Mouse (Mus musculus): ENCODE data around the gene Uhrf1.

DNA sequence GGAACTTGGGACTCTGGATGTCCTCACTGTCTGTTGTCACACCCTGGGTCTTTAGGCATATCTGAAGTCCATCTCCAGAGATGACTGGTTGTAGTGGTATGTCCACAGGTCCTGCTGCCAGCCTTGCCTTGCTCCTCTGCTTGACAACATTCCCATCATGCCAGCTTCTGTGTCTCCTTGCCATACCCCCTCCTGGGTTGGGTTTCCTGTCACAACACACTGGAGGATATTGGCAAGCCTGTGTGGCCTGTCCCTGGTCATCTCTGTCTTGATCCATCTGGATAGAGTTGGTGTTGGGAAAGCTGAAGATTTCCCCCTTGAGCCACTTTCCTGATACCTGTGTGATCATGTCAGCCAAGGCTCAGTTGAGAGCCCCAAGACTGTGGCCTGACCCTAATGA is 37.6 kb downstream of the Uhrf1 start:
- TF ChIP-seq TAL1 (conservative IDR thresholded peaks at IDR 0.05; ENCODE audit: low read depth, low read length) (no peak), CTCF (IDR thresholded peaks at IDR 0.05; ENCODE audit: low read depth, low read length) (no peak), GATA2 (IDR thresholded peaks at IDR 0.05; ENCODE audit: borderline replicate concordance, low read depth, low read length) (no peak), POLR2AphosphoS5 (IDR thresholded peaks at IDR 0.05; ENCODE audit: insufficient replicate concordance, low read depth, low read length) (no peak)
